Mouse (Mus musculus) ES-Bruce4 (cell line): ENCODE measurements around the gene Fabp3. TPM values are rescaled to one million over a fixed set of nuclear protein-coding genes. Genes with fewer than 3 reads are reported as not detected.

Experiments
- H3K27ac ChIP-seq: 2 replicates; pipeline ENCODE4 v1.5.1; 2012; ENCODE audit warnings: low read length, inconsistent platforms; ENCODE audit not compliant: insufficient read depth
- H3K27me3 ChIP-seq: 2 replicates; pipeline ENCODE4 v1.6.1; 2012; ENCODE audit warnings: mild to moderate bottlenecking, low read length, inconsistent platforms; ENCODE audit not compliant: control insufficient read depth, poor library complexity, insufficient read depth, severe bottlenecking
- H3K36me3 ChIP-seq: 2 replicates; pipeline ENCODE4 v1.6.1; 2012; ENCODE audit warnings: inconsistent platforms, mild to moderate bottlenecking, low read length, moderate library complexity; ENCODE audit not compliant: control insufficient read depth, poor library complexity, insufficient read depth, severe bottlenecking
- H3K4me1 ChIP-seq: one replicate; pipeline ENCODE4 v1.8.1; 2011; ENCODE audit warnings: low read length; ENCODE audit not compliant: control insufficient read depth, insufficient read depth
- H3K4me3 ChIP-seq: 2 replicates; pipeline ENCODE4 v1.5.1; 2011; ENCODE audit warnings: low read depth, mild to moderate bottlenecking, low read length
- H3K9ac ChIP-seq: 2 replicates; pipeline ENCODE4 v1.6.1; 2012; ENCODE audit warnings: low read depth, mild to moderate bottlenecking, inconsistent platforms; ENCODE audit not compliant: poor library complexity, severe bottlenecking
- H3K9me3 ChIP-seq: replicated peaks from 2 replicates; pipeline ENCODE4 v1.6.1; 2012; ENCODE audit warnings: mild to moderate bottlenecking, low read length, inconsistent platforms; ENCODE audit not compliant: control insufficient read depth, poor library complexity, insufficient read depth, severe bottlenecking
- CTCF ChIP-seq: IDR thresholded peaks from one replicate; pipeline ENCODE4 v1.8.1; 2011; ENCODE audit warnings: low read depth, low read length
- EP300 ChIP-seq: IDR thresholded peaks from 2 replicates; pipeline ENCODE4 v1.6.1; 2011; ENCODE audit warnings: low read depth, low read length; ENCODE audit not compliant: insufficient read depth
- POLR2A ChIP-seq: IDR thresholded peaks from one replicate; pipeline ENCODE4 v1.8.1; 2011; ENCODE audit warnings: low read length; ENCODE audit not compliant: insufficient read depth
- polyA plus RNA-seq: library from polyadenylated mRNA; stranded (reverse); fragments of >200 nt; gene quantifications from 2 replicates; pipeline ENCODE4 v1.2.4, GENCODE M21; 2011; ENCODE audit warnings: low read depth; ENCODE audit not compliant: missing spikeins, insufficient read depth, insufficient read length

Gene Fabp3
- polyA plus RNA-seq, 1 experiment = 803 TPM

DNA sequence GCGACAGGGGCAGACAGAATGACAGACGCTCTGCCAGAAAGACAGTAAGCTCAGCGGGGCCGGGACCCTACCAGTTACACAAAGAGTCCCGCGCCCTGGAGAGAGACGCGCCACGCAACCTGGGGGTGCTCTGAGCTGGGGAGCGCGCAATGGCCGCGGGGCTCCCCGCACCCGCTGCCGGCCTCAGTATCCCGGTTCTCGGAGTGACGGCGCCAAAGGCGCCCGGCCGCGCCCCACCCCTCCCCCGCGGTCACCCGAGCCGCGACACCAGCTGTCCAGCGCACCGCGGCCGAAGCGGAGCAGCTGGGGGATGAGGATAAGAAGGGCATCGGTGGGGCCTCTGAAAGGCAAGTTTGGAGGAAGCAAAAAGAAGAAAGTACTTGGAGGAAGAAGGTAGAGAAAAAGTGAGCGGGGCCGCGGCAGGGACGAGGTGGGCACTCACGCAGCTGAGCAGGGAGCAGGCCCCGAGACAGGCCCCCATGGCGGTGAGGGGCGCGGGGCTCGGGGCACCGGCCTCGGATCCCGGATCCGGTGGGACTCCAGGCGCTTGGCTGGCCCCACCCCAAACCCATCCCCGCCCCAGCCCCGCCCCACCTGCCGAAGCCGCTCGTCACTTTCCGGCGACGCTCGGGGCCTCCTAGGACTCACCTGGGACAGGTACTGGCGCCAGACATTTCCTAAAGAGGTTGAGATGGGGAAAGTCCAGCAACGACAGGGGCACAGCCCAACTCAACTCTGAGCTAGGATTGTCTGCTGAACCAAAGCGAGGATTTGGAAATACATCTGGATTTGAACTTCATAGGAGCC lies 33.2 kb upstream of the Fabp3 start:
- H3K27me3 ChIP-seq = peaks cover 7% of the 10 kb centered on the region; the same call in 1 of the 2 replicates
- no peak for TF ChIP-seq EP300
- TF ChIP-seq CTCF = no peak
- TF ChIP-seq POLR2A = no peak
- no peaks in the 10 kb centered on the region for H3K4me1 ChIP-seq
- peak overlapping the region; percentile 65 for H3K9ac ChIP-seq
- no peaks in the 10 kb centered on the region for H3K9me3 ChIP-seq
- peak overlapping the region; percentile 82 for H3K4me3 ChIP-seq
- no peaks in the 10 kb centered on the region for H3K36me3 ChIP-seq
- no peak overlapping the region for H3K27ac ChIP-seq

GRCm38 (mm10) chr4:130275823-130276105 lies 32.6 kb upstream of the Fabp3 start:
- Histone ChIP-seq H3K36me3 (no peaks in the 10 kb centered on the region), H3K4me1 (no peaks in the 10 kb centered on the region), H3K4me3 (peak overlapping the region; percentile 56), H3K27me3 (peaks cover 7% of the 10 kb centered on the region; the same call in 1 of the 2 replicates), H3K9me3 (no peaks in the 10 kb centered on the region), H3K9ac (no peak overlapping the region), H3K27ac (no peak overlapping the region)
- TF ChIP-seq CTCF = no peak
- no peak for TF ChIP-seq POLR2A
- no peak for TF ChIP-seq EP300

GRCm38 (mm10) chr4:130276573-130277176 lies 31.7 kb upstream of the Fabp3 start:
- H3K9ac ChIP-seq = no peak overlapping the region
- peaks cover 7% of the 10 kb centered on the region; the same call in 1 of the 2 replicates for H3K27me3 ChIP-seq
- no peak overlapping the region for H3K27ac ChIP-seq
- H3K4me1 ChIP-seq = no peaks in the 10 kb centered on the region
- H3K4me3 ChIP-seq = no peak overlapping the region
- H3K36me3 ChIP-seq = no peaks in the 10 kb centered on the region
- no peaks in the 10 kb centered on the region for H3K9me3 ChIP-seq
- TF ChIP-seq CTCF = no peak
- no peak for TF ChIP-seq POLR2A
- no peak for TF ChIP-seq EP300

- no peaks in the 10 kb centered on the region for H3K9me3 ChIP-seq
- H3K4me1 ChIP-seq = no peaks in the 10 kb centered on the region
- TF ChIP-seq EP300 (no peak), POLR2A (no peak), CTCF (no peak)
- H3K36me3 ChIP-seq = no peaks in the 10 kb centered on the region
- no peak within 1 kb of the TSS for H3K4me3 ChIP-seq
- no peak within 1 kb of the TSS for H3K9ac ChIP-seq
- H3K27me3 ChIP-seq = peaks cover 7% of the 10 kb centered on the region; the same call in 1 of the 2 replicates
- H3K27ac ChIP-seq = no peak within 1 kb of the TSS
These were observed 29.3 kb upstream of the Fabp3 start, which contains the start of gene Serinc2 for GRCm38 (mm10) chr4:130279105-130279504. Gene Serinc2, minus strand, starts transcription at chr4:130279205.

- TF ChIP-seq CTCF (no peak), EP300 (no peak), POLR2A (no peak)
- H3K4me1 ChIP-seq = no peaks in the 10 kb centered on the region
- H3K4me3 ChIP-seq = no peak overlapping the region
- no peak overlapping the region for H3K9ac ChIP-seq
- no peaks in the 10 kb centered on the region for H3K36me3 ChIP-seq
- H3K27ac ChIP-seq = no peak overlapping the region
- no peaks in the 10 kb centered on the region for H3K9me3 ChIP-seq
- H3K27me3 ChIP-seq = no peaks in the 10 kb centered on the region
These were observed 25.5 kb upstream of the Fabp3 start for GRCm38 (mm10) chr4:130282856-130283255.

DNA sequence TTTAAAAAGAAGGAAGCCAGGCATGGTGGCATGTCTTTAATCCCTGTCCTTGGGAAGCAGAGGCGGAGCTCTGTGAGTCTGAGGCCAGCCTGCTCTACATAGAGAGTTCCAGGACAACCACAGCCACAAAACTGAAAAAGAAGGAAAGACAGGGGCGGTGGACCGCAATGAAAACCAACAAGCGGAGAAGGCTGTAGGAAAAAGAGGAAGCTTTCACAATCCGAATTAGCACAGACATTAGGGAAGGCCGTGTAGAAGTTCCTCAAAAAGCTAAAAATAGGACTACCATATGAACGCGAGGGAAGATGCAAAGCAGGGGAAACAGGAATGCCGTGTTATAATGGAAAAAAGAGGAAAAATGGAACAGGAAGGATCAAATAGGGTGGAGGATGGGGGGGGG lies 24.6 kb upstream of the Fabp3 start:
- Histone ChIP-seq H3K9ac (no peak overlapping the region), H3K9me3 (no peaks in the 10 kb centered on the region), H3K36me3 (no peaks in the 10 kb centered on the region), H3K4me1 (no peaks in the 10 kb centered on the region), H3K27ac (no peak overlapping the region), H3K4me3 (no peak overlapping the region), H3K27me3 (no peaks in the 10 kb centered on the region)
- no peak for TF ChIP-seq EP300
- no peak for TF ChIP-seq POLR2A
- TF ChIP-seq CTCF = no peak
